Mouse (Mus musculus) CH12.LX (cell line): ENCODE measurements at regions not wholly inside any gene's neighbourhood (a gene's known extent, or its start where the extent isn't known, plus 50 kb on each side); places are given as distances from the start of the nearest gene placed in this dataset.

Experiments used
- ELF1 ChIP-seq: IDR thresholded peaks from 2 replicates; pipeline ENCODE4 v1.6.1; 2014; ENCODE audit warnings: low read depth, mild to moderate bottlenecking, inconsistent platforms, low read length, improper control_type of control experiment
- EP300 ChIP-seq: IDR thresholded peaks from 2 replicates; pipeline ENCODE4 v1.6.1; 2011; ENCODE audit warnings: low read length, improper control_type of control experiment
- GABPA ChIP-seq: IDR thresholded peaks from 2 replicates; pipeline ENCODE4 v1.6.1; 2012; ENCODE audit warnings: low read depth, low read length, improper control_type of control experiment, inconsistent platforms; ENCODE audit not compliant: insufficient replicate concordance
- KAT2A ChIP-seq: IDR thresholded peaks from 2 replicates; pipeline ENCODE4 v1.6.1; 2012; ENCODE audit warnings: low read length, improper control_type of control experiment, inconsistent platforms; ENCODE audit not compliant: insufficient replicate concordance
- MAFK ChIP-seq: IDR thresholded peaks from 2 replicates; pipeline ENCODE4 v1.6.1; 2011; ENCODE audit warnings: low read length, improper control_type of control experiment; ENCODE audit not compliant: insufficient replicate concordance
- MEF2A ChIP-seq: IDR thresholded peaks from 2 replicates; pipeline ENCODE4 v1.6.1; 2014; ENCODE audit warnings: low read depth, mild to moderate bottlenecking, inconsistent platforms, low read length, improper control_type of control experiment, borderline replicate concordance
- NELFE ChIP-seq: IDR thresholded peaks from 2 replicates; pipeline ENCODE4 v1.6.1; 2011; ENCODE audit warnings: low read depth, low read length, improper control_type of control experiment
- POLR2A ChIP-seq: IDR thresholded peaks from 2 replicates; pipeline ENCODE4 v1.6.1; 2011; ENCODE audit warnings: low read depth, mild to moderate bottlenecking, improper control_type of control experiment, low read length
- SIN3A ChIP-seq: IDR thresholded peaks from 2 replicates; pipeline ENCODE4 v1.6.1; 2012; ENCODE audit warnings: low read length, improper control_type of control experiment, inconsistent platforms

DNA sequence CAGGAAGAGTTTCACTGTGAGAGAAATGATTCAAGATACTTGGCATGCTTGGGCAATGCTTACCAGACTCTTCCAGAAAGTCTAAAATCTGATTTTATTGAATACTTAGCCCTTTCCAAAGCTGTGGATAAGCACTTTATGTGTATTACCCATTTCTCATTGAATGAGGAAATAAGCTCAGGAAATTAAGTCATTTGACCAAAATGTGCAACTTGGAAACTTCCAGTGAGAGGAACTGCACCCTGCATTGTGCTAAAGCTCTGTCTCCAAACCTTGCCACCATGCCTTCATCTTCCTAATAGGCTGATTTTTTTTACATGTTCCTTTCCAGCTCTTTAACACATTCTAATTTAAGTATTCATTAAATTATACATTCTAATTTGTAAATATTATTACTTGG lies 372.7 kb upstream of the Mmadhc start:
- TF ChIP-seq GABPA (no peak), POLR2A (no peak), SIN3A (no peak), MAFK (no peak), EP300 (no peak), ELF1 (no peak), KAT2A (no peak), MEF2A (no peak), NELFE (no peak)
